Mouse (Mus musculus): Measurements from ENCODE around the gene Rnpep.
"Not testable (repeated sequence)": the region's sequence is repeated elsewhere in the genome, so short reads cannot be mapped to it uniquely, and the experiment has no call there.

Gene Rnpep

DNA sequence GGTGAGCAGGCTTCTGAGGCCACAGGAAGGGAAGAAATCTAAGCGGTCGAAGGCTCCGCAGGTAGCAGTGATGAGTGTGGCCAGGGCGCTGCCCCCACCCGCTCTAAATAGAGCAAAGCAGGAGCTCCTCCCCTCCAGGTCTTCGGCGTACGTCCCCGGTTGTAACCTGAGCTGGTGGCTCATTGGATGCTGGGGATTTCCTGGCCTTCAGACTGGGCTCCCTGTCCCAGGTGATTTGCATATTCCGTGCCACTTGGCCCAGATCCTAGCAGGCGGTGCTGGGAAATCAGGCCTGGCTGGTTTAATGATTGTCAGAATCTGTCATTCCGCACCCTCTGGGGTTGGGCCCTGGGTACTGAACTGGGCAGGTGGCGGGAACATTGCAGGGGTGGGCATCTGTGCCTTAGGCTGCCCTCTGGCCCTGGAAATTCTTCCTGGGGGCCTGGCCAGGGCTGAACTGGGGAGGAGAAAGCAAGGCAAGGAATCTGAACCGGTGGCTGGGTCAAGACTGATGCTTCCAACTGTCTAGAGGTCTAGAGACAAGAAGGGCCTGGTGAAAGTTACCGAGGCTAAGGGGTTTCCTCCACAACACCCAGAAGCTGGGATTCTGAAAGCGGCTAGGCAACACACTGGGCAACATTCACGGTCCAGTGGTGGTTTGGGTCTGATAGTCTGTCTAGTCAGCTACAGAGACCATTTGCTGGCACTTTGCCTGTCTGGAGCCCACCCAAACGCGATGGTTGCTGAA is 25.3 kb downstream of the Rnpep start, which contains the start of gene Elf3:
Gene Elf3 (minus strand): TSS at position 189 of the 748 bp plus-strand sequence.
- DNase-seq (ENCODE audit: low read depth): no peak

GRCm38 (mm10) chr1:135256299-135256698 is 27.6 kb downstream of the Rnpep start:
- no peak for DNase-seq (ENCODE audit: low read depth)

- DNase-seq (ENCODE audit: low read depth): no peak
These were observed 31.0 kb downstream of the Rnpep start for GRCm38 (mm10) chr1:135252854-135253253.

GRCm38 (mm10) chr1:135251405-135251804 is 32.5 kb downstream of the Rnpep start:
- no peak for DNase-seq (ENCODE audit: low read depth)

GRCm38 (mm10) chr1:135250706-135251105 is 33.2 kb downstream of the Rnpep start:
- DNase-seq (ENCODE audit: low read depth): no peak

DNA sequence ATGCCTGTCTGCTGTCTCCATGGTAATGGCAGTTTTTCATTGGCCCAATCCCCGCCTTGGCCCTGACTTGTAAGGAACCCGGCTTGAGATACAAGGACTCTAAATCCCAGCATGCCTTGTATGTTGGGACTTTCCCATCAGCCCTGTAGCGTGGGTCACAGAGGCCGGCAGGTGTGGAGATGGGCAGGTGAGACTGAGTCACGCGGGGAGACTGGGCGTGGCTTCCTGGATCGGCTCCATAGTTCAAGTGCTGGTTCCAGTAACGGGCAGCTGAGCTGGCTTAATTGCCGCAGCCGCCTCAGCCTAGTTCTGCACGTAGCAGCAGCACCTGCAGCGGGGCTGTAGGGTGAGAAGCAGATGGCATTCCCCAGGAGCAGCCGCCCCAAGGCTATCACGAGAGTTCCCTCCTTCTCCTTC is 35.4 kb downstream of the Rnpep start:
- DNase-seq (ENCODE audit: low read depth): no peak

DNA sequence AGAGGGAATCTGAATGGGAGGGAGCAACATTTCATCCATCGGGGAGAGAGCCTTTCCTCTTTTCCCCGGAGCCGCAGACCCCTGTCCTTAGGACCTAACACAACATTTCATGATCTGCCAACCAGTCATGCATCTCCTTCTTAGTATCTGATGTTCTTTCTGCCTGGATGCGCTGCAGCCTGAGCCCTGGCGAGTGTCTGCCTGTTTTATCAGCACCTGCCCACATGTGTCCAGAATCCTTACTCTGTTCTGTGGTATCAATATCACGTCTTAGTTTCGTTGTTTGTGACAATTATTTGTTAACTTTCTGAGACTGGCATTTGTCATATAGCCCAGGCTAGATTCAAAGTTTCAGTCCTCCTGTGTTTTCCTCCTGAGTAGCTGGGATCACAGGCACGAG is 39.9 kb downstream of the Rnpep start:
- DNase-seq (ENCODE audit: low read depth): no peak

- not testable (repeated sequence) for DNase-seq (ENCODE audit: low read depth)
These were observed 43.7 kb downstream of the Rnpep start for GRCm38 (mm10) chr1:135240206-135240605.

- no peak for DNase-seq (ENCODE audit: low read depth)
These were observed 46.6 kb downstream of the Rnpep start for GRCm38 (mm10) chr1:135237131-135237851.

DNA sequence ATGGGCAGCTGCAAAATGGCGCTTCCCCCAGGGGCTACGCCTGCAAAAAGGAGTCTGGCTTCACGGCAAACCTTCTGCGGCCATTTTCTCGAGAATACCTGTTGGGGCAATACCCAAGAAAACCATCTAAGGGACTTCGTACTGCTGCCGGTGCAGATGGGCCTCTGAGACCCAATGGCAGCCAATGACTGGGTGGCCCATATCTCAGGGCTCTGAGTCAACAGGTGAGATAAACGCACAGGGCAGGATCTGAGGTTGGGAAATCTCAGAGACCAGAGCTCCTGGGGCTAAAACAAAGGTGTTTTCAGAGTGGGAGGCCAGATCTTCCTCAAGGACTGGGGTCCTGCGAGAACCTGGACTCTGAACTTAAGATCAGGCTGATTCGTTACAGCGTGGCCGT is 49.1 kb downstream of the Rnpep start:
- no peak for DNase-seq (ENCODE audit: low read depth)

- no peak for DNase-seq (ENCODE audit: low read depth)
These were observed 49.9 kb downstream of the Rnpep start for GRCm38 (mm10) chr1:135233961-135234360.

GRCm38 (mm10) chr1:135231878-135232277 is 52.0 kb downstream of the Rnpep start:
- not testable (repeated sequence) for DNase-seq (ENCODE audit: low read depth)

DNA sequence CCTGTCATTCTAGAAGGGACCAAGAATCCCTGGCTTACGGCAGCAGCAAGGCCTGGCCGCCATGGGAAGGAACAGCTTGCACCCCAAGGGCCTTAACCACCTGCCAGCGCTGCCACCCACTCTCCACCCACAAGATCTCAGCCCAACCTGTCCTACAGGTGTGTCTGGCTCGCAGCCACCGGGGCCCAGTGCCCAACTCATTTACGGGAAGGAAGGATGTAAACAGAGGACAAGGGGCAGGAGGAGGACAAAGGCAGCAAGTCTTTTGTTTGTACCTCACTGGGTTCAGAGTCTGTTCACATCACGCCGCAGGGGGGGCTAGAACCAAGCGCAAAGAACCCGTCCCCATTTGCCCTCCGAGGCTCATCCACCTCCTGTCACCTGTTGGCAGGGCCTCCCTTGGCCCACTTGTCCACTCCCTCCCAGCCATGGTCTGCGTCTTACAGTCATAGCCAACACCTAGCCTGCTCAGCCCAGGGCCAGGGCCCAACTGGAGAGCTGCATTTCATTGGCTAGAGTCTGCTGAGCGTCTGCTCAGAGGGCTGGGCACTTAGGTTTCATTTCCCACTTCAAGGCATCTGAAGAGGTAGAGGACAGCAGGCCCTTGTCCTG is 56.4 kb downstream of the Rnpep start:
- DNase-seq (ENCODE audit: low read depth): no peak

- no peak for DNase-seq (ENCODE audit: low read depth)
These were observed 58.8 kb downstream of the Rnpep start for GRCm38 (mm10) chr1:135224981-135225604.

- no peak for DNase-seq (ENCODE audit: low read depth)
These were observed 59.7 kb downstream of the Rnpep start for GRCm38 (mm10) chr1:135224147-135224546.

DNA sequence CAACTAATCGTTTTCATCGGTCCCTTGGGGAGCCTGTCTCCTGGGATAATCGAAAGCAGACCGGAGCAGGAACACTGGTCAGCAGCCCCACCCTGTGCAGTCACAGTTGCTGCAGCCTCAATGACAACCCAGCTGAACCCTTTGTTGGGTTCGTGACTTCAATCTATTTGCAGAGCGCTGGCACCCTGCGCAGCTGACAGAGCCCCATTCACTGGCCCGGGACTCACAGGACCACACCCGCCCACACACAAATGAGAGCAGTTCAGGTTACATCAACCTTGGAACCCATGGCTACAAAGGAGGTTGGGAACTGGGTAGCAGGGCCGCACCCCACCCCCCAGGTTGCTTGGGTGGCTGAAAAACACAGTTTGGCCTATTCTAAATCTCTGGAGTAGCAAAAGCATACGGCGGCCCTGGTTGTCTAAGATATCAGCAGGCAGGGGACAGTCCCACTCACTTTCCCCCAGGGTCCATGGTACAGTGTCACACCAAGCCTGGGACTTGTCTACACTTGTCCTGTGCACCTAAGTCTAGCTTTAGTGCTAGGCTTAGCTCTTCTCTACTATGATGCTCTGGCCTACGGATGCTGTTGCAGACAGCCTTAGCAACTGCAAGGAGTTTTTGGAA is 66.2 kb downstream of the Rnpep start:
- DNase-seq (ENCODE audit: low read depth): no peak

DNA sequence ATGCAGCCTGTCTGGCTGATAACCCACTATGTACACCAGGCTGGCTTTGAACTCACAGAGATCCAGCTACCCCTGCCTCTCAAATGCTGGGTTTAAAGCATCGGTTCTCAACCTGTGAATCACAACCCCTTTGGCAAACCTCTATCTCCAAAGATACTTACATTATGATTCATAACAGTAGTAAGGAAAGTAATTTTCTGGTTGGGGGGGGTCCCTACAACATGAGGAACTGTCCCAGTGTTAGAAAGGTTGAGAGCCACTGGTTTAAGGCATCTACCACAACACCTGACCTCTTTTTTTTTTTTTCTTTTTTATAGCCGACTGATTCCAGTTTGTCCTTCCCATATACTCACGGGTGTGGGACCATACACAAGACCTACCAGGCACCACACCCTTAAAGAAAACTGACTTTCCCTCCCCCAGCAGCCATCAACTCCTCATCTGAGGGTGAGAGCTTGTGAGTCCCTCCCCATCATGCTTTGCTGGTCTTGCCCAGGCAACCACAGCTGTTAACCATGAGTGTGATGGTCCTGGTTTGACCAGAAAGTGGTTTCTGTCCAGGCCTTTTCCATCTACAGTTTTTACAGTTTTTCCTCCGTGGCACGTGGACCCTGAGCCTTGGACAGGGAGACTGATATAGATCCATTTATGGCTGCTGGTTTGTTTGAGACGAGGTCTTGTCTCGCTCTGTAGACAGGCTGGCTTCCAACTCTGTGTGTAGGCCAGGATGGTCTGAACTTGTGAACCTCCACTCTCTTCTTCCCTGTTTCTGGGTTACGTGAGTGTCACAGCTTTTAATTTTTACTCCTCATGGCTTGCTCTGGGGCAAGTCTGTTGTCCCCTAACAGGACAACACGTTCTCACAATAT is 69.9 kb downstream of the Rnpep start:
- no peak for DNase-seq (ENCODE audit: low read depth)

Data from naive thymus-derived CD4-positive, alpha-beta T cell, adult 2 months (primary cell).